Mouse (Mus musculus) lung, postnatal 14 days (tissue): ENCODE measurements around the gene Notch2.
A peak's percentile ranks its signal among the peaks of the same experiment; 100 is the strongest.

Source experiments
- DNase-seq: peaks from one replicate; pipeline ENCODE4 v3.0.0; 2021

The Notch2 gene

DNA sequence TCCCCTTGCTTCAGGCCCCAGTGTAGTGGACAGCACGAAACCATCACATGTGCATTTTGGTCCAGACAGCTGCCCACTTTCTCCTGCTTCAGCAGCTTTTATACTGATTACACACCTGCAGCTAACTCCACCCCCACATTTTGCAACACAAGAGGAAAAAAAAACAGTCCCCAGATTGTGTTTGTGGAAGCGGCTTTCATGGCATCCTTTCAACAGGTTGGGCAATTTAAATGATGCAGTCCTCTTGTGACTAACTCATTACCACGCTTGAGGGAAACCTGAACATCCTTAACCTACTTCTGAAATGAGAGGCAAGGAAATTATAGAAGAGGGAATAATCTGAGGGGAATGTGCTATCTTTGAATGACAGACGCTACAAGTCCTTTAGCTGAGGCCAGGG lies 15.0 kb upstream of the Notch2 start:
- DNase-seq = peak; percentile 42

GRCm38 (mm10) chr3:98003558-98003957 lies 9.8 kb upstream of the Notch2 start:
- DNase-seq = no peak

GRCm38 (mm10) chr3:98004231-98004630 lies 9.1 kb upstream of the Notch2 start:
- DNase-seq = no peak

DNA sequence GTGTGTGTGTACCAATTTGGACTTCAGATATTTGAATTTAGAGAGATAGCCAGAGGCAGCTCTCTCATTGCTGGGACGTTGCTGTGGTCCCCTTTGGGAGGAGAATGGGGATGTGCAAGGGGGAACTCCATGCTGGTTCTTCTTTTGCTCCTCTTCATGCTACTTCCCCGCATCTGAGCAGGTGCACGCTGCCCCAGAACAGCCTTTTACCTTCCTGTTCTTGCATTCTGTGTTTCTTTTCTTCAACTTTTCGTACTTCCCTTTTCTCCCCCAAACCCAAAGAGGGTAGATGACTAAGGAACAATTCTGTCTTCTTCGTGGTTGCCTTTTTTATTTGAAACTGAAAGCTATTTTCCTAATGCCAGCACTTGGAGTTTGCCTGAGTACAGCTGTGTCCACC lies 8.0 kb upstream of the Notch2 start:
- DNase-seq = no peak

GRCm38 (mm10) chr3:98006046-98006691 lies 7.2 kb upstream of the Notch2 start:
- DNase-seq = no peak

- no peak for DNase-seq
These were observed 6.4 kb upstream of the Notch2 start for GRCm38 (mm10) chr3:98006973-98007372.

- DNase-seq = no peak
These were observed 5.2 kb upstream of the Notch2 start for GRCm38 (mm10) chr3:98008143-98008542.

GRCm38 (mm10) chr3:98009190-98009840 lies 4.0 kb upstream of the Notch2 start:
- no peak for DNase-seq

DNA sequence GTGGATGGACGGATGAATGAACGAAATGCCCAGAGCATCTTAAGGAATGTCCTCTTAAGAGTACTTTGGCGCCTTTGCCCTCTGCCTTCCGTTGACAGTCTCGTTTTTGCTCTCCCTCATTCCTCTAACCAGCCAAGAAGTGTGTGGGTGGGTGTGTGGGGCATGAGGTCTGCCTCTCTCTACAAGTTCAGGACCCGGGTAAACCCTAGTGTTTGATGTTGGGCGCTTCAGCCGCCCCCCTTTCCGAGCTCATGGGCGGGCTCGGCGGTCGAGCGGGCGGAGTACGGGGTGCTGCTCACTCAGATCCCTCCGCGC lies 284 bp upstream of the Notch2 start:
- no peak for DNase-seq

- DNase-seq = no peak
These were observed 2.2 kb downstream of the Notch2 start for GRCm38 (mm10) chr3:98015205-98016171.

DNA sequence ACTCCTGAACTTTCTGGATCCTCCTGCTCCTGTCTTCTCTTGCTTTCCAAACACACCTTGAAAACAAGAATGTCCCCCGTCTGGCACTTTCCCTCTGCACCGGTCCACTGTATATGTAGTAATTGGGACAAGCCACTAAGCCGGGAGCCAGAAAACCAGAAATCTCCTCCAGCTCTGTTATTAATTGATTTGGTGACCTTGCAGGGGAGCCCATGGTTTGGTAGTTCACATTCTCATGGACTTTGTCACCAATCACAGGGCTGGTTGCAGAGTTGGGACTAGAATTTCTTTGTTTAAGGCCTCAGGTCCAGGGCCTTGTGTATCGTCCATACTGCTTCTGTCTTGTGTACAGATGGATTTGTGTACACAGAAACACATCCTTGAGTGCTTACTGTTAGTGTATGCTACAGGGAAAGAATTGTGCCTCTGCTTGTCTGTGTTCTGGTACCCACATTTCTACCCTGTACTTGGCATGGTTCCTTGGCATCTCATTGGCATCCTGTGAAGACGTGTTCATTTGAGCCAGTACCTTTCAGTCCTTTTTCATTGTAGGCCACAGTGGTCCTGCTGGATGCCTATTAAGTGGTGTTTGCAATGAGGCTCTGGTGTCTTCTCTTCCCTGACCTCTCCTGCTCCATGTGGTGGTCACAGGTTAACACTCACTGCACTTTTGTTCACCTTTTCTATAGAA lies 3.7 kb downstream of the Notch2 start:
- DNase-seq = no peak

GRCm38 (mm10) chr3:98018187-98018586 lies 4.9 kb downstream of the Notch2 start:
- DNase-seq = no peak

DNA sequence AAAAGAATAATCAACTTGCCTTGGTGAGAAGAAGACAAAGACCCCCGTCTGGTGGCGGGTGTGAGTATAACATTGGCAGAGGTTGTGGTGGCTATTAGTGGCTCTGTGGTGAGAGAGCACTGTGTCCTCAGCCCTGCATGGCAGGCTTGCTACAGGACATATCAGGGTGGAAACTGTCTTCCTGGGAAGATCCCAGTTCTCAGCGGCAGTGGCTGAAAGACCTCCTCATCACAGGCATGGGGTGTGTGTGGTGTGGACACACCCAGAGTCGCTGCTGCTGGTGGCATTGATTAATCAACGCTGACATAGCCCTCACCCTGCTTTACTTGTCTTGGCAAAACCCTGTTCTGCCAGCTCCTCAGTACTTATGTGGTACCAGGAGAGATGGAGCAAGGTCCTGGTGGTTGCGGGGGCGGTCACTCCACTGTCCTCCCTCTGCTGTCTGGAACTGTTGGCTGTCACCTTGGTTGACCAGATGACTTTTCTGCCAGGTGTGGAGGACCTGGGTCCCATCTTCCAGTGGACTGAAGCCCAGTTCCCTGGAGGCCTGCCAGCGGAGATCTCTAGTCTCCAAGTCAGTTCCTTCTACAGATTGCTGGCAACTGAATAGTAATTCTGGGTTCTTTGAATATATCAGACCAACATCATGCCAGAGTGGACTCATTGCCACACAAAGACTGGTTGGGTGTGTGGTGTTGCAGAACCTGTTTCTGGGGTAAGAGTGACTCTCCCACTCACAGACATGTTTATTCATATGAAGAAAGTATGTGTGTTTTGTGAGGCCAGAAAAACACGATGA lies 7.3 kb downstream of the Notch2 start:
- no peak for DNase-seq

DNA sequence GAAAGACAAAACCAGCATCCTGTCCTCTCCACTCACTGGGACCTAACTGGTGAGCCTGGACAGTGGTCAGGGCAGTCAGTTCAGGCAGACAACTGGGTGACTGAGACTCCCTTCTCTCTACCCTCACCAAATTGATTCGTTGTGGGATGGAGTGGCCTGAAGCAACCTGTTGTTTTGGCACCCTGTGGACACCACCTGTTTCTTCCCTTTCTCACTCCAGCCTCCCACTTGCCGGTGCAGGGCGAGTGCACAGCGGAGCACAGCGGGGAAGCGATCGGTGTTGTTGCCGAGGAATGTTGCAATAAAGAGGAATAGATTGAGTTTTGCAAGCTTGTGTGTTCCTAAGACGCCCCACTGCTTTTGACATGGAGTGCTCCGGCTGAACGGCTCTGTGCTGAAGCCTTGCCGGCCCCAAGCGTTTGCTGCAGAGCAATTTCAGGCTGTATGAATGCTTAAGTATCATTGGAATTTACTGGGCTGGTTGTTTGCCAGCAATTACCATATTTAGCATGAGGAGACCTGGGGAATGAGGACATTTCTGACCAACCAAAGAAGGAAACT lies 11.0 kb downstream of the Notch2 start:
- peak; percentile 74 for DNase-seq

DNA sequence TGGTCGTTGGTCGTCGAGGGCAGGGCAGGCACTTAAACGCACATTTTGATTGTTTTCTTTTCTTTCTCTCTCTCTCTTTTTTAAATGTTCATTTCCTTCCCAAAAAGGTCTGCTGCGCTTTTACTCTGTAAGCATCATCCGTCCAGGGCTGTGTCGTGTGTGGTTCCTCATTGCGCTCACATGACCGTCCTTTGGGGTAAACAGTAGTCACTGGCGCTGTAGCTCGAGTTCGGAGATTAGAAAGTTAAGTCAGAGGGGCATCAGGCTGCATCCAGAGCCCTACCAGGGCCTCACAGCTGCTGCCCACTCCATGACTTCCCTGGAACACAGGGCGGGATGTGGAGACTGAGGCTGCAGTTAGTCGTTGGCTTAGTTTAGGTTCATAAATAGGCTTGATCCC lies 12.2 kb downstream of the Notch2 start:
- no peak for DNase-seq

- DNase-seq = peak; percentile 60
These were observed 12.9 kb downstream of the Notch2 start for GRCm38 (mm10) chr3:98025921-98026880.

DNA sequence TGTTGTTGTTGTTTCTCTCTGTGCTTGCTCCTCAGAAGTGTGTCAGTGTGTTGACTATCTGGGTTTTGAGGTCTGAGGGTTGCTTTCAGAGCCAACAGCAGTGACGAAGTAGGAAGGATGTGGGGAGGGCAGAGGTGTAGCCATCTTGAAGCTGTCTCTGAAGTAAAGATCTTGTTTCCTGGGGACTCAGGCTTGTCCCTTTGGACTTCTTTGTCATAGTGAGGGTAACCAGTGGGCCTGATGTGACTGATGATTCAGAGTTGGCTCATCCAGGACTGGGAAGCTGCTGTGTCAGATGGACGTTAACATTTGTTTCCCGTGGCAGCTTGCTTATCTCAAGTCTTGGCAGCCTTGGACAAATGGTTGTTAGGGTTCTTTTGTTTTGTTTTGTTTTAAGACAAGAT lies 14.0 kb downstream of the Notch2 start:
- DNase-seq = no peak

DNA sequence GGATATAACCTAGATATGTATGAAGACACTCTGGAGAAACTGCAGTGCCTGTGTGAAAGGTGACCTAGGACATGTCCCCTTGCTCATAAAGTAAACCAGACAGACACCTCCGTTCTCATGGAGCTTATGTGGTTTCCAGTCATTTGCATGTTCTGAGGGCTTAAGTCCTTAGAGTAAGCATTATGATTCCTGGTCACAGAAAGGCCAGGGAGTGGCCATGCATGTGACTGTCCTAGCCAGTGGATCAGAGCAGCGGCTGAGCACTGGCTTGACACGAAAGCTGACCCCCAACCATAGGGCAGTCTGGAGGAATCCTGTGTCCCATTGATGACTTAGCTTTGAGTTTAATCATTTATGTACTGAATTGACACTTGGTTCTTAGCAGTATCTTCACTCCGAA lies 14.7 kb downstream of the Notch2 start:
- no peak for DNase-seq

GRCm38 (mm10) chr3:98028936-98029335 lies 15.6 kb downstream of the Notch2 start:
- DNase-seq = no peak

DNA sequence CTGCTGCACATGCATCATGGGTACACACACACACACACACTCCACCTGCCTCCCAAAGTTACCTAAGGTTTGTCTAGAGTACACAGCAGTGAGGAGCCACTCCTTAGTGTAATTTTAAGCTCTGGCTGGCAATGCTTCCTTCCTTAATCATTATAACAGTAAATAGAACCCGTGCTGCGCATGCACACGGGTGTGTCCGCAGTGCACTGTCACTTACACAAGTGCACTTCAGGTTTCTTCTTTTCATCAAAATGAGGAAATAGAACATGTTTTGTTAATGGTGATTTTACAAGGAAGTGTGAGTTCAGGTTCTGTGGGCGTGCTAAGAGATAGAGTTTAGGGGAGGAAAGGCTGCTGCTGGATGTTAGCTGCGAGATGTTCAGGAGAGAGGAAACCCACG lies 17.8 kb downstream of the Notch2 start:
- no peak for DNase-seq

GRCm38 (mm10) chr3:98032191-98032590 lies 18.9 kb downstream of the Notch2 start:
- no peak for DNase-seq
